Mouse (Mus musculus): ENCODE data around the gene Paqr3. TPM values are rescaled to one million over a fixed set of nuclear protein-coding genes. Genes with fewer than 3 reads are reported as not detected.

The Paqr3 gene
- total and polyA plus RNA-seq, 3 experiments, result 2.4 to 3.2 (median 2.8) TPM

DNA sequence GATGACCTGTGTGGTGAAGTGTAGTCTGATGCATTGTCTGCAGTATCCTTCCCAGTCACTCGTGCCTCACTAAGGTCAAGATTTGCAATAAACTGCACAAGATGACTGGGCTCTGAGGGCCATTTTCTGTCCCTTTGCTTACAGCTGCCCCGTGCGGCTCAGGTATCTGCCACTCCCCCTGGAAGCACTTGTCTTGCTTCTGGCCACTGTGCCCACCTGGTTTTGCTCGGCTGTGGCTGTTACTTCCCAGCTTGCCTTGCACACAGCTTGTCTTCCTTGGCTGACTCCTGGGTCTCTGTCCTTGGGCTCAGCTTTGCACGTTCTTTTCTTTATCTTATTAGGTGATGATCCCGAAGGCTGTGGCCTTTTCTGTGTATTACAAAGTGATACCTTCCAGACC, 27.7 kb downstream of the Paqr3 start:
- intact Hi-C loops (cut with DNase I), result no loop called here
- Histone ChIP-seq H3K79me2 (replicated peaks; ENCODE audit: control insufficient read depth, insufficient read depth, low read length) (no peaks in the 10 kb centered on the region), H3K4me3 (no peak overlapping the region), H3K9ac (ENCODE audit: low read depth, low read length) (no peak overlapping the region), H3K4me1 (ENCODE audit: control insufficient read depth, insufficient read depth, low read length) (no peaks in the 10 kb centered on the region; the same call in 1 of the 2 replicates), H3K36me3 (ENCODE audit: control insufficient read depth, insufficient read depth, low read length) (no peaks in the 10 kb centered on the region), H3K27me3 (ENCODE audit: control insufficient read depth, insufficient read depth, low read length) (no peaks in the 10 kb centered on the region), H3K27ac (no peak overlapping the region)
- no peak for TF ChIP-seq POLR2A (IDR thresholded peaks at IDR 0.05; ENCODE audit: insufficient read depth, low read depth, low read length)
- no peak for TF ChIP-seq CTCF (IDR thresholded peaks at IDR 0.05)
- TF ChIP-seq EP300 (IDR thresholded peaks at IDR 0.05; ENCODE audit: insufficient read depth, low read depth, low read length), result no peak
- no peak for DNase-seq
- 86% methylated on average over 6 of the region's 6 CpGs for WGBS

DNA sequence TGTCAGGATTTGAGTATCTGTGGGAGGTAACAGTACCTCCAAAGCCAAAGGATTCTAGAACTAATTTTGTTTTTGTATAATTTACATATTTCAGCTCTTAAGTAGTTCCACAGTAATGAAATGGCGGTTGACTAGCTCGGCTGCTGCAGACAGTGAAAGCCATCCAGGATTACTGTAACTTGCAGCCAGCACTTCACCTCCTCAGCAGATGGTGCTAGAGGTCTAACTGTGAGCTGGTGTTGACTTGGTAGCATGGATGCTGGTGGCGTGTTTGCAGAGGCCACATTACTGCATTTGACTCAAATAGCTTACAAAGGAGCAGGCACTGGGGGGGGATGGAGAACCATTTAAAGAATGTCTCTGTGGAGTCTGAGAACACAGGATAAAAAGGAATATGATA, 29.9 kb downstream of the Paqr3 start:
- intact Hi-C loops (cut with DNase I), result no loop called here
- DNase-seq, result no peak
- WGBS, result 68% methylated on average over 3 of the region's 3 CpGs

DNA sequence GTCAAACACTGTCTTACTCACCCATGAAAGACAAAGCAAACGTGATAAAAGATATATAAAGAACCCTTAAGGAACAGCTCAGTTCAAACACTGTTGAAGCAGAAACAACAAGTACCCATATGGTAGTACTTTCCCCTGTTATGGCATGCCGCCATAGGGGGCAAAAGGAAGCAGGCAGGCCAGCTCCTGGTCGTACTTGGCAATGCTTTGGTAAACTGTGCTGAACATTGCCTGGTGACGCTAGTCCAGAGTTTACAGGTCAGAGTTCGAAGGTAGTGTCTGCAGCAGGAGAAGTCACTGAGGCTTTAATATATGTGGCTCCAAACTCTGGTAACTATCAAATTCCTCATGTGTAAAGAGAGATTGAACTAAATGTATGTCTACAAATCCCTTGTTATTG, 32.8 kb downstream of the Paqr3 start:
- no peak for DNase-seq
- WGBS, result 83% methylated on average over 5 of the region's 5 CpGs
- Histone ChIP-seq H3K4me3 (no peak overlapping the region), H3K79me2 (replicated peaks; ENCODE audit: control insufficient read depth, insufficient read depth, low read length) (no peaks in the 10 kb centered on the region), H3K4me1 (ENCODE audit: control insufficient read depth, insufficient read depth, low read length) (no peaks in the 10 kb centered on the region), H3K27me3 (ENCODE audit: control insufficient read depth, insufficient read depth, low read length) (no peaks in the 10 kb centered on the region), H3K27ac (no peak overlapping the region), H3K36me3 (ENCODE audit: control insufficient read depth, insufficient read depth, low read length) (no peaks in the 10 kb centered on the region), H3K9ac (ENCODE audit: low read depth, low read length) (no peak overlapping the region)
- intact Hi-C loops (cut with DNase I), result no loop called here
- no peak for TF ChIP-seq EP300 (IDR thresholded peaks at IDR 0.05; ENCODE audit: insufficient read depth, low read depth, low read length)
- TF ChIP-seq POLR2A (IDR thresholded peaks at IDR 0.05; ENCODE audit: insufficient read depth, low read depth, low read length), result no peak
- no peak for TF ChIP-seq CTCF (IDR thresholded peaks at IDR 0.05)

More for the DNA sequence above, 29.9 kb downstream of the Paqr3 start:
- peak; percentile 52 for TF ChIP-seq CTCF (IDR thresholded peaks at IDR 0.05)
- no peak for TF ChIP-seq POLR2A (IDR thresholded peaks at IDR 0.05; ENCODE audit: insufficient read depth, low read depth, low read length)
- Histone ChIP-seq H3K27ac (no peak overlapping the region), H3K9ac (ENCODE audit: low read depth, low read length) (no peak overlapping the region), H3K36me3 (ENCODE audit: control insufficient read depth, insufficient read depth, low read length) (no peaks in the 10 kb centered on the region), H3K4me3 (no peak overlapping the region), H3K79me2 (replicated peaks; ENCODE audit: control insufficient read depth, insufficient read depth, low read length) (no peaks in the 10 kb centered on the region), H3K4me1 (ENCODE audit: control insufficient read depth, insufficient read depth, low read length) (no peaks in the 10 kb centered on the region), H3K27me3 (ENCODE audit: control insufficient read depth, insufficient read depth, low read length) (no peaks in the 10 kb centered on the region)

DNA sequence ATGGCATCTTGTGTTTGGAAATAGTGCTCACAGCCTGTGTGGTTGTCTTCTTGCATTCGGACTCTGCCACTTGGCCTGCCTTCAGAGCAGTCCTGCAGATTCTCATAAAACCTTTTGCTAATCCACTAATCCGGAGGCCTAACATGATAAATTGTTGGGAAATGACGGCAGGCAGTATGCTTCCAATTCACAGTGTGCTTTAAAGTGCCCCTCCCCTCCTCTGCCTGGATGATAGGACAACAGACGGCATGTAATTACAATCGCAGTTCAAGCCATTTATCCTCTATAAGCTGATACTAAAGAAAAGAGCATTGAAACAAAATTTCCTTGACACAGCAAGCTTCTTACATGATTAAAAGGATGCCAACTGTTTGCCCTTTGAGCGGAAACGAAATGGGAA, 33.7 kb downstream of the Paqr3 start:
- no peak overlapping the region for H3K27ac ChIP-seq
- no peak overlapping the region for H3K9ac ChIP-seq (ENCODE audit: low read depth, low read length)
- DNase-seq, result no peak
- no peaks in the 10 kb centered on the region for H3K4me1 ChIP-seq (ENCODE audit: control insufficient read depth, insufficient read depth, low read length)
- intact Hi-C loops (cut with DNase I), result no loop called here
- WGBS, result 85% methylated on average over 7 of the region's 7 CpGs
- no peaks in the 10 kb centered on the region for H3K79me2 ChIP-seq (replicated peaks; ENCODE audit: control insufficient read depth, insufficient read depth, low read length)
- TF ChIP-seq EP300 (IDR thresholded peaks at IDR 0.05; ENCODE audit: insufficient read depth, low read depth, low read length) (no peak), POLR2A (IDR thresholded peaks at IDR 0.05; ENCODE audit: insufficient read depth, low read depth, low read length) (no peak), CTCF (IDR thresholded peaks at IDR 0.05) (no peak)
- H3K36me3 ChIP-seq (ENCODE audit: control insufficient read depth, insufficient read depth, low read length), result no peaks in the 10 kb centered on the region
- no peak overlapping the region for H3K4me3 ChIP-seq
- H3K27me3 ChIP-seq (ENCODE audit: control insufficient read depth, insufficient read depth, low read length), result no peaks in the 10 kb centered on the region

DNA sequence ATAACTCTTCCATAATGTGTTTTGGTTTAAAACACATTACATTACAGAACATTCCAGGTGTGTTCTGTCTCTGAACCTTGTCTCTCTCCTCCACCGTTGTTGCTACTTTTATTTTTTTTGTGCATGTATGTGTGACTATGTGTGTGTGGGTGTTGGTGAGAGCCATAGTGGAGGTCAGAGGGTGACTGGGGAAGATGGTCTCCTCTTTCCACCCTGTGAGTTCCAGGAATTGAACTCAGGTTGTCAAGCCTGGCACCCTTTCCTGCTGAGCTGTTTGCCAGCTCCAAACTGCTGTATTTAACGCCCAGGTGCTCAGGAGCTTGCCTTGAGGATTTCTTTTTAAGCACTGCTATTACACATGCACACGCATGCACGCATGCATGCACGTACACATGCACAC, 35.2 kb downstream of the Paqr3 start:
- TF ChIP-seq POLR2A (IDR thresholded peaks at IDR 0.05; ENCODE audit: insufficient read depth, low read depth, low read length) (no peak), EP300 (IDR thresholded peaks at IDR 0.05; ENCODE audit: insufficient read depth, low read depth, low read length) (no peak), CTCF (IDR thresholded peaks at IDR 0.05) (no peak)
- intact Hi-C loops (cut with DNase I), result no loop called here
- Histone ChIP-seq H3K4me3 (no peak overlapping the region), H3K27ac (no peak overlapping the region), H3K79me2 (replicated peaks; ENCODE audit: control insufficient read depth, insufficient read depth, low read length) (no peaks in the 10 kb centered on the region), H3K36me3 (ENCODE audit: control insufficient read depth, insufficient read depth, low read length) (no peaks in the 10 kb centered on the region), H3K27me3 (ENCODE audit: control insufficient read depth, insufficient read depth, low read length) (no peaks in the 10 kb centered on the region), H3K4me1 (ENCODE audit: control insufficient read depth, insufficient read depth, low read length) (no peaks in the 10 kb centered on the region), H3K9ac (ENCODE audit: low read depth, low read length) (no peak overlapping the region)
- no peak for DNase-seq
- WGBS, result 92% methylated on average over 5 of the region's 5 CpGs

DNA sequence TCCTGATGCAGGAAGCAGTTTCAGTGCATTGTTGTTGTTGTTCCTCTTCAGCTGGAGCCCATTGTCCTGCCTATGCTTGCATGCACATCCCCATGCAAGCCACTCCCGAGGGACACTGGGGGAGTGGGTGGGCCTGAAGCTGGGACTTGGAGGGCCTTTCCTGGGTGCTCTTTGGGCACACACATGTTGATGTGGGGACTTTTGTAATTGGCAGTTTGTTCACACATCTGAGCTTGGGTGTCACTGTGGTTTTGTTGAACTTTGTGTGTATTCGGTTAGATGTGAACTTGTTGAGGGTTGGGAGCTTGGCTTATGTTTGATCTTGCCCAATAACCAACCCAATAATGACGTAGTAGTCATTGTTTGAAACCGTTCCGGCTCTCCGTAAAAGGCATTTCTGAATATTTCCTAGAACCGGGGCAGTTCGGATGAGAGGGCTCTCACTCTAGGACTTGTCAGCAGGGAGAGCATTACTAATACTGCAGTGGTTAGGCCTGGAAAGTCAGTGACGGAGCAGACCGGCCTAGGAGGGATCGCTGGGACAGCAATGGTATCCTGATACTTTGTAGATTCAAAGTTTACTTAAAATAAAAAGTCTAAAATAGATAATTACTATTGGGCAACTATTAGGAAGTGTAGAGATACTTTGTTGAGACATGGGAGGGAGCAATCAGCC, 35.8 kb downstream of the Paqr3 start:
- no peak for TF ChIP-seq EP300 (IDR thresholded peaks at IDR 0.05; ENCODE audit: insufficient read depth, low read depth, low read length)
- TF ChIP-seq POLR2A (IDR thresholded peaks at IDR 0.05; ENCODE audit: insufficient read depth, low read depth, low read length), result no peak
- no peak for TF ChIP-seq CTCF (IDR thresholded peaks at IDR 0.05)
- H3K9ac ChIP-seq (ENCODE audit: low read depth, low read length), result no peak overlapping the region
- H3K27ac ChIP-seq, result no peak overlapping the region
- H3K4me1 ChIP-seq (ENCODE audit: control insufficient read depth, insufficient read depth, low read length), result no peaks in the 10 kb centered on the region
- no peaks in the 10 kb centered on the region for H3K79me2 ChIP-seq (replicated peaks; ENCODE audit: control insufficient read depth, insufficient read depth, low read length)
- intact Hi-C loops (cut with DNase I), result no loop called here
- H3K27me3 ChIP-seq (ENCODE audit: control insufficient read depth, insufficient read depth, low read length), result no peaks in the 10 kb centered on the region
- WGBS, result 92% methylated on average over 11 of the region's 11 CpGs
- H3K36me3 ChIP-seq (ENCODE audit: control insufficient read depth, insufficient read depth, low read length), result no peaks in the 10 kb centered on the region
- H3K4me3 ChIP-seq, result no peak overlapping the region
- DNase-seq, result no peak
